Mouse (Mus musculus) lung, adult 2 months (tissue): ENCODE measurements around the gene Clec16a. TPM values are rescaled to one million over a fixed set of nuclear protein-coding genes. Genes with fewer than 3 reads are reported as not detected.
A peak's percentile ranks its signal among the peaks of the same experiment; 100 is the strongest.

ENCODE experiments used
- DNase-seq: peaks from one replicate; pipeline ENCODE4 v3.0.0; 2022
- H3K4me1 ChIP-seq: fragments of 200-500 bp; 2 replicates; pipeline ENCODE4 v1.6.1; 2011; ENCODE audit warnings: low read length; ENCODE audit not compliant: control insufficient read depth, insufficient read depth
- H3K4me3 ChIP-seq: fragments of 200-500 bp; replicated peaks from 2 replicates; pipeline ENCODE3; 2011; ENCODE audit warnings: low read depth, mild to moderate bottlenecking, control low read depth, low read length; ENCODE audit errors: extremely low read depth
- CTCF ChIP-seq: fragments of 200-500 bp; IDR thresholded peaks from 2 replicates; pipeline ENCODE4 v1.5.1; 2011; ENCODE audit warnings: mild to moderate bottlenecking, low read length, control low read depth; ENCODE audit not compliant: insufficient read depth
- POLR2A ChIP-seq: fragments of 200-500 bp; IDR thresholded peaks from 2 replicates; pipeline ENCODE4 v1.6.1; 2011; ENCODE audit warnings: low read depth, mild to moderate bottlenecking, control low read depth, low read length, borderline replicate concordance; ENCODE audit errors: extremely low read depth
- WGBS: fragments of 180-500 bp; shearing (Covaris S2); methylation state at CpG from one replicate; pipeline ENCODE4 v1.1.7; 2018; 5-methylcytosine and 5-hydroxymethylcytosine counted together
- polyA plus RNA-seq: library from polyadenylated mRNA; depleted of rRNA; stranded (reverse); fragments of >200 nt; gene quantifications from 2 replicates; pipeline ENCODE4 v1.2.3, GENCODE M21; 2012; rRNA removed

The Clec16a gene
- polyA plus RNA-seq, 1 experiment, result 18.3 TPM

- DNase-seq, result peak; percentile 85
- peak within 1 kb of the TSS; percentile 96 for H3K4me3 ChIP-seq
- TF ChIP-seq POLR2A (peak; percentile 86), CTCF (no peak)
- peaks cover 2% of the 10 kb centered on the region for H3K4me1 ChIP-seq
- under 1% methylated on average over 59 of the region's 59 CpGs for WGBS
Measured at GRCm38 (mm10) chr16:10785371-10786231, 240.5 kb downstream of the Clec16a start, which contains the start of gene Socs1. TSS of gene Socs1 (minus strand) at chr16:10785536.

GRCm38 (mm10) chr16:10786288-10786687 lies 241.1 kb downstream of the Clec16a start:
- under 1% methylated on average over 9 of the region's 9 CpGs for WGBS
- H3K4me1 ChIP-seq, result peaks cover 2% of the 10 kb centered on the region
- H3K4me3 ChIP-seq, result peak overlapping the region; percentile 96
- peak; percentile 69 for DNase-seq
- TF ChIP-seq POLR2A (peak; percentile 13; the same call in 1 of the 2 replicates), CTCF (peak; percentile 91)

GRCm38 (mm10) chr16:10786782-10787547 lies 241.8 kb downstream of the Clec16a start:
- WGBS, result 40% methylated on average over 4 of the region's 4 CpGs
- DNase-seq, result no peak

GRCm38 (mm10) chr16:10787548-10788058 lies 242.5 kb downstream of the Clec16a start:
- Histone ChIP-seq H3K4me1 (peaks cover 2% of the 10 kb centered on the region), H3K4me3 (no peak overlapping the region)
- TF ChIP-seq CTCF (no peak), POLR2A (no peak)
- no peak for DNase-seq
- 70% methylated on average over 7 of the region's 7 CpGs for WGBS

More at GRCm38 (mm10) chr16:10786782-10787547, 241.8 kb downstream of the Clec16a start:
- H3K4me3 ChIP-seq, result no peak overlapping the region
- H3K4me1 ChIP-seq, result peaks cover 2% of the 10 kb centered on the region
- TF ChIP-seq POLR2A, result no peak
- no peak for TF ChIP-seq CTCF

GRCm38 (mm10) chr16:10788271-10788670 lies 243.1 kb downstream of the Clec16a start, which contains the start of gene Tnp2:
TSS of gene Tnp2 (minus strand) at chr16:10788660.
- TF ChIP-seq POLR2A (no peak), CTCF (no peak)
- H3K4me1 ChIP-seq, result peaks cover 2% of the 10 kb centered on the region; the same call in 1 of the 2 replicates
- H3K4me3 ChIP-seq, result no peak within 1 kb of the TSS
- whole genome bisulfite sequencing, result 67% methylated on average over 16 of the region's 16 CpGs
- DNase-seq, result no peak

GRCm38 (mm10) chr16:10788866-10789265 lies 243.7 kb downstream of the Clec16a start:
- no peak for TF ChIP-seq POLR2A
- no peak for TF ChIP-seq CTCF
- DNase-seq, result no peak
- 80% methylated on average over 4 of the region's 4 CpGs for WGBS
- no peak overlapping the region for H3K4me3 ChIP-seq
- peaks cover 2% of the 10 kb centered on the region; the same call in 1 of the 2 replicates for H3K4me1 ChIP-seq

GRCm38 (mm10) chr16:10790702-10791101 lies 245.6 kb downstream of the Clec16a start, which contains the start of gene Prm3:
TSS of gene Prm3 (minus strand) at chr16:10790914.
- no peak for TF ChIP-seq CTCF
- no peak for TF ChIP-seq POLR2A
- WGBS, result 77% methylated on average over 9 of the region's 9 CpGs
- no peak within 1 kb of the TSS for H3K4me3 ChIP-seq
- peaks cover 2% of the 10 kb centered on the region; the same call in 1 of the 2 replicates for H3K4me1 ChIP-seq
- no peak for DNase-seq

Other genes with a start within 250 kb of the Clec16a start
- 763 and 1,000 TPM in 2 replicates for gene Emp2, start 231.4 kb upstream of the Clec16a start, polyA plus RNA-seq
- 6.8 and 9.2 TPM in 2 replicates for gene Tekt5, start 149.8 kb upstream of the Clec16a start, polyA plus RNA-seq
- 25.9 and 31.0 TPM in 2 replicates for gene Nubp1, start 133.4 kb upstream of the Clec16a start, polyA plus RNA-seq
- 0.63 and 1.2 TPM in 2 replicates for gene Tvp23a, start 98.0 kb upstream of the Clec16a start, polyA plus RNA-seq
- gene Ciita, start 65.3 kb upstream of the Clec16a start, polyA plus RNA-seq, result 13.2 and 13.3 TPM in 2 replicates
- 56.1 and 59.5 TPM in 2 replicates for gene Dexi, start 2.3 kb upstream of the Clec16a start, polyA plus RNA-seq
- gene Socs1, start 240.2 kb downstream of the Clec16a start, polyA plus RNA-seq, result 8.8 and 11.6 TPM in 2 replicates
- gene Tnp2, start 243.3 kb downstream of the Clec16a start, polyA plus RNA-seq, result 0.82 and 2.7 TPM in 2 replicates
- not detected in 2 replicates for gene Prm3, start 245.6 kb downstream of the Clec16a start, polyA plus RNA-seq